Mouse (Mus musculus): ENCODE results near the gene Ly6g6e. TPM values are rescaled to one million over a fixed set of nuclear protein-coding genes. Genes with fewer than 3 reads are reported as not detected.

Gene Ly6g6e
- polyA plus RNA-seq, 1 experiment from 2014 or later, result 0.19 TPM

DNA sequence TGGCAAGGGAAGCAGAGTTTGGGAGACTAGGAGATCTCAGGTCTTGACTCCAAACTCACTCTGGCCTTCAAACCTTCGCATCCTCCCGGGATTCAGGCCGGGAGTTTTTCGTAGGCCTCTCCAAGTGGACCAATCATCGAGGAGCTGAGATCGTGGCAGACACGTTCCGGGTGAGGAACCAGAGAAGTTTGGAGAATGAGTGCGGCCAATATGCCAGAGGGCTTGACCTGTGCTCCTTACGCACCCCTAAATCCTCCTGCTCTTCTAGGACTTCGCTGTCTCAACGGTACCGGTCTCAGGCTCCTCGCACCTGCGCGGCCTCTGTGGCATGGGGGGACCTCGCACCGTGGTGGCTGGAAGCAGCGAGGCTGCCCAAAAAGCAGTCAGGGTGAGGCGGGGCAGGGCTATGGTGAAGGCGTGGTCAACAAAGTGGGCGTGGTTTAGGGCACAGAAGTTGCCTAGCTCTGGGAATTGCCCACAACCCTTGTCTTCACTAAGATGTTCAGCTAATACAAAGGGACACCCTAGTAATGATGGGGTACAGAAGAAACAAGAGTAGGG, 15.9 kb upstream of the Ly6g6e start:
- H3K4me3 ChIP-seq (ENCODE audit: low read depth, low read length), result no peak overlapping the region
- H3K36me3 ChIP-seq (replicated peaks; ENCODE audit: insufficient read depth, low read length), result peaks cover 28% of the 10 kb centered on the region
- no peak for TF ChIP-seq CTCF (IDR thresholded peaks at IDR 0.05; ENCODE audit: low read depth)
- TF ChIP-seq EP300 (IDR thresholded peaks at IDR 0.05; ENCODE audit: low read depth), result no peak
- ATAC-seq, result no peak
- no peaks in the 10 kb centered on the region for H3K9me3 ChIP-seq (ENCODE audit: low read length)
- H3K27me3 ChIP-seq (ENCODE audit: insufficient read depth, low read length), result peaks cover 27% of the 10 kb centered on the region
- H3K4me2 ChIP-seq (ENCODE audit: low read depth, low read length), result no peak overlapping the region
- H3K9ac ChIP-seq (replicated peaks), result 0 out of 2 replicates have a peak overlapping the region, but pooled peaks have one; percentile 30
- WGBS (ENCODE audit: insufficient replicate concordance), result 70% methylated on average over 22 of the region's 22 CpGs
- H3K4me1 ChIP-seq (ENCODE audit: insufficient read depth), result peaks cover 30% of the 10 kb centered on the region
- peak; percentile 61 for DNase-seq
- no peak overlapping the region for H3K27ac ChIP-seq (ENCODE audit: low read depth)

DNA sequence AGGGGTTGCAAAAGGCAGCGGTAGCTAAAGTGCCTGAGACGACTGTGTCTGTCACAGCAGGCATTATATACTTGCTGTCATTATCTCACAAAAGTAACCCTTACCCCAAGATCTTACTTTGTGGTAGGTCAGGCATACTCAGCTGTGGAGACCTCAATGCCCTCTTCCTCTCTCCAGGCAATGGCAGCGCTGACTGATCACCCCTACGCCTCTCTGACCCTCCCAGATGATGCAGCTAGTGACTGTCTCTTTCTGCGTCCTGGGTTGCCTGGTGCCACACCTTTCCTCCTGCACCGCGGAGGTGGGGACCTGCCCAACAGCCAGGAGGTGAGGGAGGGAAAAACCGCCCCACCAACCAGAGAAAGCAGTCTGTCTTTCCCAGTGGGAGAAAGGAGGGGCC, 15.4 kb upstream of the Ly6g6e start:
- Histone ChIP-seq H3K9me3 (ENCODE audit: low read length) (no peaks in the 10 kb centered on the region), H3K27ac (ENCODE audit: low read depth) (no peak overlapping the region), H3K4me2 (ENCODE audit: low read depth, low read length) (no peak overlapping the region), H3K9ac (replicated peaks) (no peak overlapping the region), H3K27me3 (ENCODE audit: insufficient read depth, low read length) (peaks cover 32% of the 10 kb centered on the region), H3K4me3 (ENCODE audit: low read depth, low read length) (no peak overlapping the region), H3K36me3 (replicated peaks; ENCODE audit: insufficient read depth, low read length) (peaks cover 23% of the 10 kb centered on the region), H3K4me1 (ENCODE audit: insufficient read depth) (peaks cover 32% of the 10 kb centered on the region)
- no peak for DNase-seq
- TF ChIP-seq EP300 (IDR thresholded peaks at IDR 0.05; ENCODE audit: low read depth) (no peak), CTCF (IDR thresholded peaks at IDR 0.05; ENCODE audit: low read depth) (no peak)
- WGBS (ENCODE audit: insufficient replicate concordance), result 84% methylated on average over 8 of the region's 8 CpGs
- no peak for ATAC-seq

DNA sequence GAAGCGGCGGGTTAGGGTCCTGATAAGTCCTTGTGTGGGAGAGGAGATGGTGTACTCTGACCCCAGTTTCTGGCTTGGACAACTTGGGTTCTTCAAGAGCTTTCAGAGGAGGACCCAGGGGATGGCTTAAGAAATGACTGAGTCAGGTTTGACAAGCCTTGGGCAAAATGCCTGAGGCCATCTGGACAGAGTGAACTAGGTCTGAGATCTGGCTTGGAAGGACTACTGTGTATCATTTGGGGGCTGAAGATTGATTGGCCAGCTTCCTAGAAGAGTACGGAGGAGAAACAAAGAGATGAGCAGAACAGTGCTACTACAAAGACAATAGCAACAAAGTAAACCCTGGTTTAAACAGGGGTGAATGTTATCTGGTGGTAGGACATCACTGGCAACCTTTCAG, 13.2 kb upstream of the Ly6g6e start:
- no peak for TF ChIP-seq CTCF (IDR thresholded peaks at IDR 0.05; ENCODE audit: low read depth)
- no peak for TF ChIP-seq EP300 (IDR thresholded peaks at IDR 0.05; ENCODE audit: low read depth)
- Histone ChIP-seq H3K27ac (ENCODE audit: low read depth) (no peak overlapping the region), H3K9me3 (ENCODE audit: low read length) (no peaks in the 10 kb centered on the region), H3K4me3 (ENCODE audit: low read depth, low read length) (no peak overlapping the region), H3K4me2 (ENCODE audit: low read depth, low read length) (no peak overlapping the region), H3K4me1 (ENCODE audit: insufficient read depth) (peaks cover 32% of the 10 kb centered on the region), H3K36me3 (replicated peaks; ENCODE audit: insufficient read depth, low read length) (peaks cover 7% of the 10 kb centered on the region; the same call in 1 of the 2 replicates), H3K27me3 (ENCODE audit: insufficient read depth, low read length) (peaks cover 49% of the 10 kb centered on the region), H3K9ac (replicated peaks) (no peak overlapping the region)
- WGBS (ENCODE audit: insufficient replicate concordance), result 90% methylated on average over 3 of the region's 3 CpGs
- ATAC-seq (no peak), DNase-seq (no peak)

DNA sequence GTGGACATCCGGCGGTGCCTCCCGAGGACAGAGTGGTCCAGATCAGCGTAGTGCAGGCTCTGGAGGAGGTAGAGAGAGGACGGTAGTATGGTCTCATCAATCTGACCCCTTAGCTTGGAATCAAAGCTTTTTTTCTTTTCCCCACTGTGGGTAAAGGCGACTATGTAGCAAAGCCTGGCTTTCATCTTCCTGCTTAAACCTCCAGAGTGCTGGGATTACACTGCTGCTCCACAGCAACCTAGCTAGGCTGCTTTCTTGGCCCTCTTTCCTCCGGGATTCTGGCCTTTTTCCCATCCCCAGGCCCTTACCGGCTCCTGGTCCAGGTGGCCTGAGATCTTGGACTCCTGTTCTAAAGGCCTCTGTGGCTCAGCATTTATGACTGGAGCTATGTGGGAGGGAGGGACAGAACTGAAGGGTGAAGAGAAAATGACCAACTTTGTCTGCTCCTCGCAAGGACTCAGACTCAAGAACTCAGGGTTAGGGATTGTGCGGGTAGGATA, 12.3 kb upstream of the Ly6g6e start:
- peaks cover 24% of the 10 kb centered on the region for H3K4me1 ChIP-seq (ENCODE audit: insufficient read depth)
- 31% methylated on average over 10 of the region's 10 CpGs for WGBS (ENCODE audit: insufficient replicate concordance)
- H3K36me3 ChIP-seq (replicated peaks; ENCODE audit: insufficient read depth, low read length), result peaks cover 7% of the 10 kb centered on the region; the same call in 1 of the 2 replicates
- no peaks in the 10 kb centered on the region for H3K9me3 ChIP-seq (ENCODE audit: low read length)
- H3K27me3 ChIP-seq (ENCODE audit: insufficient read depth, low read length), result peaks cover 49% of the 10 kb centered on the region
- peak overlapping the region; percentile 79 for H3K4me2 ChIP-seq (ENCODE audit: low read depth, low read length)
- no peak overlapping the region for H3K27ac ChIP-seq (ENCODE audit: low read depth)
- no peak for ATAC-seq
- TF ChIP-seq CTCF (IDR thresholded peaks at IDR 0.05; ENCODE audit: low read depth), result no peak
- TF ChIP-seq EP300 (IDR thresholded peaks at IDR 0.05; ENCODE audit: low read depth), result no peak
- DNase-seq, result no peak
- no peak overlapping the region for H3K9ac ChIP-seq (replicated peaks)
- peak overlapping the region; percentile 46 for H3K4me3 ChIP-seq (ENCODE audit: low read depth, low read length)

GRCm38 (mm10) chr17:35064951-35065947, 11.5 kb upstream of the Ly6g6e start, which contains the start of gene Ly6g6c:
TSS of gene Ly6g6c (plus strand) at chr17:35065388.
- Histone ChIP-seq H3K9me3 (ENCODE audit: low read length) (no peaks in the 10 kb centered on the region), H3K4me2 (ENCODE audit: low read depth, low read length) (peak within 1 kb of the TSS; percentile 79), H3K4me1 (ENCODE audit: insufficient read depth) (peaks cover 16% of the 10 kb centered on the region), H3K27ac (ENCODE audit: low read depth) (no peak within 1 kb of the TSS), H3K4me3 (ENCODE audit: low read depth, low read length) (peak within 1 kb of the TSS; percentile 46), H3K9ac (replicated peaks) (peak within 1 kb of the TSS; percentile 22; the same call in 1 of the 2 replicates), H3K27me3 (ENCODE audit: insufficient read depth, low read length) (peaks cover 51% of the 10 kb centered on the region), H3K36me3 (replicated peaks; ENCODE audit: insufficient read depth, low read length) (peaks cover 7% of the 10 kb centered on the region; the same call in 1 of the 2 replicates)
- TF ChIP-seq EP300 (IDR thresholded peaks at IDR 0.05; ENCODE audit: low read depth), result no peak
- no peak for TF ChIP-seq CTCF (IDR thresholded peaks at IDR 0.05; ENCODE audit: low read depth)
- ATAC-seq (peak; percentile 49), DNase-seq (peak; percentile 54)
- 1% methylated on average over 48 of the region's 48 CpGs for WGBS (ENCODE audit: insufficient replicate concordance)

DNA sequence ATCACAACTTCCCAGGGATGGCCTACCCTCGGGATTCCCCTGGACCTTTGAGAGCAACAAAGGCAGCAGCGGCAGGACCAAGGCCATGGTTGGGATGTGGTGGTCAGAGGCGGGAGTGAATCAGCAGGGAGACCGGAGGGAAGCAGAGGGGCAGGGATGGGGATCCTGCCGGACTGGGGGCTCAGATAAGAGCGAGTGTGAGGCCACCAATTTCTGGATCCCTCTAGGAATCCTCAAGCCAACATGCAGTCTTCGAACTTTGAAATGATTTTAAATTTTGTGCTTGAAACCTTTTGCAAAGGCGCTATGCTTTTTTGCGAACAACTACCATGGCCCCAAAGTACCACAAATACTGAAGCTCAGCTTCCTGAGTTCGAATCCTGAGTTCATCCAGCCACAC, 10.6 kb upstream of the Ly6g6e start, which contains the start of gene Mpig6b:
TSS of gene Mpig6b (minus strand) at position 101 of the 400 bp plus-strand sequence.
- H3K36me3 ChIP-seq (replicated peaks; ENCODE audit: insufficient read depth, low read length), result 0 out of 2 replicates have a peak, but pooled peaks cover 2% of the 10 kb centered on the region
- TF ChIP-seq EP300 (IDR thresholded peaks at IDR 0.05; ENCODE audit: low read depth) (no peak), CTCF (IDR thresholded peaks at IDR 0.05; ENCODE audit: low read depth) (no peak)
- peak within 1 kb of the TSS; percentile 79 for H3K4me2 ChIP-seq (ENCODE audit: low read depth, low read length)
- H3K4me1 ChIP-seq (ENCODE audit: insufficient read depth), result peaks cover 13% of the 10 kb centered on the region
- no peak within 1 kb of the TSS for H3K27ac ChIP-seq (ENCODE audit: low read depth)
- H3K27me3 ChIP-seq (ENCODE audit: insufficient read depth, low read length), result peaks cover 51% of the 10 kb centered on the region
- peak within 1 kb of the TSS; percentile 46 for H3K4me3 ChIP-seq (ENCODE audit: low read depth, low read length)
- WGBS (ENCODE audit: insufficient replicate concordance), result 44% methylated on average over 10 of the region's 10 CpGs
- ATAC-seq (no peak), DNase-seq (no peak)
- H3K9ac ChIP-seq (replicated peaks), result peak within 1 kb of the TSS; percentile 22; the same call in 1 of the 2 replicates
- H3K9me3 ChIP-seq (ENCODE audit: low read length), result no peaks in the 10 kb centered on the region
